Mouse (Mus musculus): ENCODE results near the gene Pdzk1ip1. TPM values are rescaled to one million over a fixed set of nuclear protein-coding genes. Genes with fewer than 3 reads are reported as not detected.

Gene Pdzk1ip1
- polyA plus RNA-seq, 1 experiment from 2014 or later, result 25.4 TPM

GRCm38 (mm10) chr4:115057674-115058316 is 30.7 kb upstream of the Pdzk1ip1 start:
- Histone ChIP-seq H3K9me3 (replicated peaks) (no peaks in the 10 kb centered on the region), H3K4me2 (peak overlapping the region; percentile 96), H3K36me3 (replicated peaks) (peaks cover 17% of the 10 kb centered on the region), H3K4me3 (replicated peaks) (peak overlapping the region; percentile 79), H3K27ac (replicated peaks) (peak overlapping the region; percentile 99), H3K27me3 (peaks cover 62% of the 10 kb centered on the region), H3K4me1 (replicated peaks) (peaks cover 47% of the 10 kb centered on the region), H3K9ac (peak overlapping the region; percentile 96)
- ATAC-seq (ENCODE audit: insufficient read depth), result peak; percentile 6; the same call in 1 of the 2 replicates
- under 1% methylated on average over 33 of the region's 33 CpGs for WGBS (ENCODE audit: insufficient replicate concordance)

- H3K4me1 ChIP-seq (replicated peaks), result peaks cover 48% of the 10 kb centered on the region
- no peaks in the 10 kb centered on the region for H3K9me3 ChIP-seq (replicated peaks)
- H3K27me3 ChIP-seq, result peaks cover 66% of the 10 kb centered on the region
- H3K36me3 ChIP-seq (replicated peaks), result peaks cover 22% of the 10 kb centered on the region
- H3K27ac ChIP-seq (replicated peaks), result peak overlapping the region; percentile 99
- H3K9ac ChIP-seq, result peak overlapping the region; percentile 96
- H3K4me3 ChIP-seq (replicated peaks), result peak overlapping the region; percentile 79
- WGBS (ENCODE audit: insufficient replicate concordance), result 0% methylated on average over 20 of the region's 20 CpGs
- H3K4me2 ChIP-seq, result peak overlapping the region; percentile 96
- ATAC-seq (ENCODE audit: insufficient read depth), result no peak
Observed at GRCm38 (mm10) chr4:115058317-115058761, 30.2 kb upstream of the Pdzk1ip1 start.

- Histone ChIP-seq H3K4me3 (replicated peaks) (peak overlapping the region; percentile 79), H3K9me3 (replicated peaks) (no peaks in the 10 kb centered on the region), H3K4me1 (replicated peaks) (peaks cover 48% of the 10 kb centered on the region), H3K4me2 (peak overlapping the region; percentile 96), H3K27ac (replicated peaks) (peak overlapping the region; percentile 99), H3K9ac (peak overlapping the region; percentile 96), H3K27me3 (peaks cover 65% of the 10 kb centered on the region), H3K36me3 (replicated peaks) (peaks cover 29% of the 10 kb centered on the region)
- peak; percentile 18 for ATAC-seq (ENCODE audit: insufficient read depth)
- WGBS (ENCODE audit: insufficient replicate concordance), result 2% methylated on average over 23 of the region's 23 CpGs
Observed at GRCm38 (mm10) chr4:115058871-115059590, 29.5 kb upstream of the Pdzk1ip1 start.

- Histone ChIP-seq H3K27me3 (peaks cover 70% of the 10 kb centered on the region), H3K27ac (replicated peaks) (peak overlapping the region; percentile 99), H3K9ac (peak overlapping the region; percentile 96), H3K36me3 (replicated peaks) (peaks cover 38% of the 10 kb centered on the region), H3K4me2 (peak overlapping the region; percentile 96), H3K4me1 (replicated peaks) (peaks cover 49% of the 10 kb centered on the region), H3K4me3 (replicated peaks) (peak overlapping the region; percentile 79), H3K9me3 (replicated peaks) (no peaks in the 10 kb centered on the region)
- no peak for ATAC-seq (ENCODE audit: insufficient read depth)
- WGBS (ENCODE audit: insufficient replicate concordance), result 8% methylated on average over 12 of the region's 12 CpGs
Observed at GRCm38 (mm10) chr4:115059871-115060270, 28.6 kb upstream of the Pdzk1ip1 start.

- WGBS (ENCODE audit: insufficient replicate concordance), result 15% methylated on average over 3 of the region's 3 CpGs
- no peak for ATAC-seq (ENCODE audit: insufficient read depth)
- Histone ChIP-seq H3K9me3 (replicated peaks) (no peaks in the 10 kb centered on the region), H3K27me3 (peaks cover 75% of the 10 kb centered on the region), H3K4me3 (replicated peaks) (peak overlapping the region; percentile 79), H3K4me1 (replicated peaks) (peaks cover 49% of the 10 kb centered on the region), H3K27ac (replicated peaks) (peak overlapping the region; percentile 99), H3K9ac (peak overlapping the region; percentile 96), H3K36me3 (replicated peaks) (peaks cover 47% of the 10 kb centered on the region), H3K4me2 (peak overlapping the region; percentile 96)
Observed at GRCm38 (mm10) chr4:115060753-115061152, 27.8 kb upstream of the Pdzk1ip1 start.

- H3K27me3 ChIP-seq, result peaks cover 65% of the 10 kb centered on the region
- H3K36me3 ChIP-seq (replicated peaks), result peaks cover 64% of the 10 kb centered on the region
- peak overlapping the region; percentile 79 for H3K4me3 ChIP-seq (replicated peaks)
- H3K27ac ChIP-seq (replicated peaks), result peak overlapping the region; percentile 74
- no peaks in the 10 kb centered on the region for H3K9me3 ChIP-seq (replicated peaks)
- ATAC-seq (ENCODE audit: insufficient read depth), result peak; percentile 9; the same call in 1 of the 2 replicates
- under 1% methylated on average over 9 of the region's 9 CpGs for WGBS (ENCODE audit: insufficient replicate concordance)
- H3K9ac ChIP-seq, result peak overlapping the region; percentile 71
- H3K4me1 ChIP-seq (replicated peaks), result peaks cover 53% of the 10 kb centered on the region
- H3K4me2 ChIP-seq, result peak overlapping the region; percentile 96
Observed at GRCm38 (mm10) chr4:115062540-115062874, 26.0 kb upstream of the Pdzk1ip1 start.

- Histone ChIP-seq H3K9me3 (replicated peaks) (no peaks in the 10 kb centered on the region), H3K36me3 (replicated peaks) (peaks cover 69% of the 10 kb centered on the region), H3K9ac (peak overlapping the region; percentile 71), H3K4me3 (replicated peaks) (peak overlapping the region; percentile 79), H3K27me3 (peaks cover 60% of the 10 kb centered on the region), H3K4me1 (replicated peaks) (peaks cover 54% of the 10 kb centered on the region), H3K27ac (replicated peaks) (peak overlapping the region; percentile 74), H3K4me2 (peak overlapping the region; percentile 96)
- WGBS (ENCODE audit: insufficient replicate concordance), result under 1% methylated on average over 57 of the region's 58 CpGs
- peak; percentile 29 for ATAC-seq (ENCODE audit: insufficient read depth)
Observed at GRCm38 (mm10) chr4:115062875-115063517, 25.5 kb upstream of the Pdzk1ip1 start.

- ATAC-seq (ENCODE audit: insufficient read depth), result no peak
- WGBS (ENCODE audit: insufficient replicate concordance), result 4% methylated on average over 31 of the region's 31 CpGs
- H3K27ac ChIP-seq (replicated peaks), result peak overlapping the region; percentile 74
- peak overlapping the region; percentile 71 for H3K9ac ChIP-seq
- H3K4me2 ChIP-seq, result peak overlapping the region; percentile 96
- peaks cover 60% of the 10 kb centered on the region for H3K4me1 ChIP-seq (replicated peaks)
- peaks cover 76% of the 10 kb centered on the region for H3K36me3 ChIP-seq (replicated peaks)
- H3K27me3 ChIP-seq, result peaks cover 59% of the 10 kb centered on the region
- H3K9me3 ChIP-seq (replicated peaks), result no peaks in the 10 kb centered on the region
- H3K4me3 ChIP-seq (replicated peaks), result peak overlapping the region; percentile 79
Observed at GRCm38 (mm10) chr4:115063518-115064239, 24.8 kb upstream of the Pdzk1ip1 start.

GRCm38 (mm10) chr4:115071668-115072067 is 16.8 kb upstream of the Pdzk1ip1 start:
- peaks cover 52% of the 10 kb centered on the region for H3K4me1 ChIP-seq (replicated peaks)
- H3K9ac ChIP-seq, result no peak overlapping the region
- 10% methylated on average over 1 of the region's 1 CpGs for WGBS (ENCODE audit: insufficient replicate concordance)
- ATAC-seq (ENCODE audit: insufficient read depth), result 0 out of 2 replicates have a peak, but pooled peaks have one; percentile 16
- peaks cover 53% of the 10 kb centered on the region for H3K36me3 ChIP-seq (replicated peaks)
- H3K4me2 ChIP-seq, result no peak overlapping the region
- H3K27ac ChIP-seq (replicated peaks), result peak overlapping the region; percentile 51; the same call in 1 of the 2 replicates
- H3K9me3 ChIP-seq (replicated peaks), result no peaks in the 10 kb centered on the region
- H3K27me3 ChIP-seq, result no peaks in the 10 kb centered on the region
- H3K4me3 ChIP-seq (replicated peaks), result no peak overlapping the region

- peak overlapping the region; percentile 62 for H3K27ac ChIP-seq (replicated peaks)
- peaks cover 37% of the 10 kb centered on the region for H3K4me1 ChIP-seq (replicated peaks)
- 69% methylated on average over 1 of the region's 1 CpGs for WGBS (ENCODE audit: insufficient replicate concordance)
- no peak overlapping the region for H3K4me3 ChIP-seq (replicated peaks)
- H3K36me3 ChIP-seq (replicated peaks), result peaks cover 21% of the 10 kb centered on the region
- H3K9ac ChIP-seq, result no peak overlapping the region
- H3K9me3 ChIP-seq (replicated peaks), result no peaks in the 10 kb centered on the region
- H3K4me2 ChIP-seq, result no peak overlapping the region
- no peak for ATAC-seq (ENCODE audit: insufficient read depth)
- no peaks in the 10 kb centered on the region for H3K27me3 ChIP-seq
Observed at GRCm38 (mm10) chr4:115074789-115075188, 13.7 kb upstream of the Pdzk1ip1 start.

All from liver, embryonic 15.5 days (tissue).